Comparison of ENCODE assay signal across 7 mouse cellular contexts in the genomic region with DNA sequence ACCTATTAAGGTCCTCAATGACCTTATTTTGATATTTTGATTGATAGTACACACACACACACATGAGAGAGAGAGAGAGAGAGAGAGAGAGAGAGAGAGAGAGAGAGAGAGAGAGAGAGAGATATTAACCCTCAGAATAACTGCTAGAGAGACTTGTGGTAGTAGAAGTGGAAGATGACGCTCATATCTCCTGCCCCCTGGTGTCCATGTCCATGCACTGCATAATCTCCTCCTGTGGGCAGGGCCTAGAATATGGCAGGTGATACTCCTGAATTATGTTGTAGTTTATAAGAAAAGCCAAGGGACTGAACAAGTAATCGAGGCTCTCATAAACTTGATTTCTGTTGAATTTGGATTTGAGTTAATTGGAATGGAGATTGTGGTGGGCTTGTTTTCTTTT.
DNase-seq lines count a peak whose midpoint lies in the region; ATAC-seq and TF ChIP-seq lines count a peak whose summit lies in the region.
"Not testable (repeated sequence)": the region's sequence is repeated elsewhere in the genome, so short reads cannot be mapped to it uniquely, and the experiment has no call there.

No protein-coding gene starts in this region.

- not testable (repeated sequence) for H3K4me3 ChIP-seq in G1E (ENCODE audit: low read depth, low read length); midbrain, postnatal 0 days (ENCODE audit: low read depth, low read length)

- TF ChIP-seq CTCF in G1E (IDR thresholded peaks at IDR 0.05; ENCODE audit: low read depth, low read length): not testable (repeated sequence)
- TF ChIP-seq CTCF in midbrain, postnatal 0 days (IDR thresholded peaks at IDR 0.05): peak; percentile 50

- not testable (repeated sequence) for H3K4me2 ChIP-seq in midbrain, postnatal 0 days (ENCODE audit: low read depth, low read length, poor library complexity, severe bottlenecking)

- WGBS in midbrain, postnatal 0 days: 71% methylated on average over 2 of the region's 2 CpGs

- H3K27me3 ChIP-seq in G1E (ENCODE audit: insufficient read depth, low read length); midbrain, postnatal 0 days (ENCODE audit: insufficient read depth, low read length): not testable (repeated sequence)

- DNase-seq in G1E (ENCODE audit: low spot score); midbrain, postnatal 0 days (ENCODE audit: low spot score): not testable (repeated sequence)
- DNase-seq in adrenal gland, postnatal 25 days: peak; percentile 42
- peak; percentile 8 for DNase-seq in embryo, embryonic 9.5 days (ENCODE audit: extremely low spot score)
- peak; percentile 74 for DNase-seq in induced T-regulatory cell, adult 2 months (ENCODE audit: low read depth)
- DNase-seq in liver: peak; percentile 41
- peak; percentile 56 for DNase-seq in testis, postnatal 10 days (ENCODE audit: low spot score)

- H3K4me1 ChIP-seq in G1E (ENCODE audit: insufficient read depth, low read depth, low read length); midbrain, postnatal 0 days (ENCODE audit: insufficient read depth, low read length): not testable (repeated sequence)

- not testable (repeated sequence) for H3K36me3 ChIP-seq in G1E (replicated peaks); midbrain, postnatal 0 days (ENCODE audit: insufficient read depth, low read length)

- ATAC-seq in G1E (ENCODE audit: extremely low read depth, insufficient number of reproducible peaks, low FRiP score, poor library complexity, severe bottlenecking): peak; percentile 22; the same call in 1 of the 2 replicates
- ATAC-seq in midbrain, postnatal 0 days (ENCODE audit: low FRiP score): not testable (repeated sequence)

- not testable (repeated sequence) for H3K27ac ChIP-seq in midbrain, postnatal 0 days (ENCODE audit: low read depth, low read length)

- not testable (repeated sequence) for H3K9me3 ChIP-seq in G1E (replicated peaks); midbrain, postnatal 0 days (ENCODE audit: low read length)

- H3K9ac ChIP-seq in midbrain, postnatal 0 days (replicated peaks; ENCODE audit: low read length, poor library complexity, severe bottlenecking): not testable (repeated sequence)
